Mouse (Mus musculus): ENCODE data around the gene Zfp398.
"Not testable (repeated sequence)": the region's sequence is repeated elsewhere in the genome, so short reads cannot be mapped to it uniquely, and the experiment has no call there.

Zfp398 gene

DNA sequence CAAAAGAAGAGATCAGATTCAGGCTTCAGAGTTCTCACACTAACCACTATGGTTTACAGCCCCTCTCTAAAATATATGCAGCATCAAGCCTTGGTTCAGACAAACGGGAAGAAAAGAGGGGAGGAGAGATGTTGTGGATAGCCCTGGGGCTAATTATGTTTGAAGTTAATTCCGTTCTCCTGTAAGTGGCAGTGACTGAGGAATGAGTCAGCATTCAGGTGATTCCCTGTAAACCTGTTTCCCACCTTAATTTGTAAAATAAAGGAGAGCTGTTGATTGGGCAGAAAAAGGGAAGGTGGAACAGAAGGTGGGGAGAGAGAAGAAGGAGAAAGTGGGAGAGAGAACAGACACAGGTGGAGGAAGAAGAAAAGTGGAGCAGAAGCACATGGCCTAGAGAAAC, 11.2 kb upstream of the Zfp398 start:
- no peak for DNase-seq (ENCODE audit: low read depth, low spot score)

GRCm38 (mm10) chr6:47827462-47827861, 8.0 kb upstream of the Zfp398 start:
- DNase-seq (ENCODE audit: low read depth, low spot score): no peak

- DNase-seq (ENCODE audit: low read depth, low spot score): no peak
These were observed 6.5 kb upstream of the Zfp398 start for GRCm38 (mm10) chr6:47828950-47829349.

DNA sequence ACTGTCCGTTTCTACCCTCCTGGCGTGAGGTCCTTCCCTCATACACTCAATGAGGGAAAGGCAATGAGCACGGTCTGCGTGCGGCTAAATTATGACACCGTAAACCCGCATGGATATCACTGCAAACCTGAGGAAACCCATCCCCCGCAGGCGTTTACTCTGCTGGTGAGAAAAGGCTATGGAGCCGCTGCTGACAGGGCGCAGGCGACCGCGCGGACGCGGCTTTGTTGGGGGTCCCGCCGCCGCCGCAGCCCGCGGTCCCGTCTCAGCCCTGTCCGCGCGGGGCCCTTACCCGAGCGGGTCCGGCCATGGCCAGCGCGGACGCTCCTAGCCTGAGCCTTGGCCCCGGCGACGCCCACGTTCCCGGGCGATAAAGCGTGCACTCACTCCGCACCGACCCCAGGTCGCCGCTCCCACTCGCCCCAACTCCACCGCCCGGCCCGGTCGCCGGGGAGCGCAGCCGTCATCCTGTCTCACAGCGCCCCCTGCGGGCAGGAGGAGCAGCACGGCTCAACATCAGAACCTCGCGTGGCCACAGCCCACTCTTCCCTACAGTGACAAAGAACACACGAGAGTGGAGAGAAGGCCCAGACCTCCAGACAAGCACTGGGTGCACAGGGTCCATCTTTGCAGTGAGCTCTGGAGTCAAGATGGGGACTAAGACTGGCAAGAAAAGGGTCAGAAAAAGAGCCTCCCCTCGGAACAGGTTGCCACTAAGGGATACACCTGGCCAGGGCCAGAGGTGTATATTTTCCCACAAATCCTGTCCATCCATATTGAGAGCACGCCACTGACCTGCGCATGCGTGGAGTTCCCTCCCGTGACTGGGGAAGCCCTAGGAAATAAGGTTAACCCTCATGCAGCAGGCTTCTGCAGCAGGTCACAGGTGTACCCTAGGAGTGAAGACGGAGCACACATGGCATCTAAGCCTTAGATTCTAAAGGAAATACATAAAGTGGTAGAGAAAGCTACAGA, 5.1 kb upstream of the Zfp398 start, which contains the start of gene Zfp786:
Zfp786 (minus strand) TSS at position 764 of the 975 bp plus-strand sequence.
- DNase-seq (ENCODE audit: low read depth, low spot score): peak; percentile 75

DNA sequence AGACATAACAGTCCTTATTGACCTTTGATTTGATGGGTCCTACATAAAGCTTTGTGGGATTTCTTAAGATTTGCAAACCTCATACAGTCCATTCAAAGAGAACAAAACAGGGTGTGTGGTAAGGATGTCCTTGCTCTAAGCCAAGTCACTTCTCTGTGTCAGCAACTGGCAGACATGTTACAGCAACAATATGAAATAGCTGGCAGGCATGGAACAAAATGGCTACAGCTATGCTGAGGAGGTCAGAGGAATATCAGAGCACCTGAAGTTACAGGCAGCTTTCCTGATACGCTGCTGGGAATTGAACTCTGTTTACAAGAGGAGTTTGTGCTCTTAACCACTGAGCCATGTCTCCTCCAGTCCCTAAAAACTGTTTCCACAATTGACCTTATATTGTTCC, 3.2 kb upstream of the Zfp398 start:
- no peak for DNase-seq (ENCODE audit: low read depth, low spot score)

GRCm38 (mm10) chr6:47835984-47836521, 592 bp downstream of the Zfp398 start:
- DNase-seq (ENCODE audit: low read depth, low spot score): peak; percentile 44

GRCm38 (mm10) chr6:47837630-47838029, 2.2 kb downstream of the Zfp398 start:
- DNase-seq (ENCODE audit: low read depth, low spot score): no peak

GRCm38 (mm10) chr6:47841077-47841476, 5.6 kb downstream of the Zfp398 start:
- DNase-seq (ENCODE audit: low read depth, low spot score): no peak

GRCm38 (mm10) chr6:47841831-47842230, 6.4 kb downstream of the Zfp398 start:
- DNase-seq (ENCODE audit: low read depth, low spot score): no peak

GRCm38 (mm10) chr6:47842337-47842736, 6.9 kb downstream of the Zfp398 start:
- no peak for DNase-seq (ENCODE audit: low read depth, low spot score)

- no peak for DNase-seq (ENCODE audit: low read depth, low spot score)
These were observed 10.3 kb downstream of the Zfp398 start for GRCm38 (mm10) chr6:47845779-47846178.

GRCm38 (mm10) chr6:47857241-47857640, 21.8 kb downstream of the Zfp398 start:
- no peak for DNase-seq (ENCODE audit: low read depth, low spot score)

GRCm38 (mm10) chr6:47857729-47858128, 22.3 kb downstream of the Zfp398 start:
- not testable (repeated sequence) for DNase-seq (ENCODE audit: low read depth, low spot score)

GRCm38 (mm10) chr6:47872266-47872665, 36.8 kb downstream of the Zfp398 start:
- DNase-seq (ENCODE audit: low read depth, low spot score): no peak

DNA sequence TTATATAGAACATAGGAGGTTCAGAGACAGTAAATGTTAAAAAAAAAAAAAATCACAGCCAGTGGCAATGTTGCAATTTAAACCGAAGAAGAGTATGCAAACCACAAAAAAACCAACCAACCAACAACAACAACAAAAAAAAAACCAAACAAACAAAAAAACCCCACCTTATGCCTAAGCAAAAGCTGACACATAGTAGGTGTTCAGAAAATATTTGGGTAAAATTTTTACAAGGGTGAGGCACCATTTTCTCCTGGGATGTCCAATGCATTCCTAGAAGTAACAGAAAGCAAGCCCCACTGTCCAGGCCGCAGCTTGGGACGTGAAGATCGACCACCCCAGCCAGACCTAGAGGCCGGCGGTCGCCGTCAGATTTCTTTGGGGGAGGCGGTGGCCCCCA, 41.6 kb downstream of the Zfp398 start, which contains the start of gene Zfp282:
Zfp282 (plus strand) TSS at position 147 of the 400 bp plus-strand sequence.
- DNase-seq (ENCODE audit: low read depth, low spot score): no peak

DNA sequence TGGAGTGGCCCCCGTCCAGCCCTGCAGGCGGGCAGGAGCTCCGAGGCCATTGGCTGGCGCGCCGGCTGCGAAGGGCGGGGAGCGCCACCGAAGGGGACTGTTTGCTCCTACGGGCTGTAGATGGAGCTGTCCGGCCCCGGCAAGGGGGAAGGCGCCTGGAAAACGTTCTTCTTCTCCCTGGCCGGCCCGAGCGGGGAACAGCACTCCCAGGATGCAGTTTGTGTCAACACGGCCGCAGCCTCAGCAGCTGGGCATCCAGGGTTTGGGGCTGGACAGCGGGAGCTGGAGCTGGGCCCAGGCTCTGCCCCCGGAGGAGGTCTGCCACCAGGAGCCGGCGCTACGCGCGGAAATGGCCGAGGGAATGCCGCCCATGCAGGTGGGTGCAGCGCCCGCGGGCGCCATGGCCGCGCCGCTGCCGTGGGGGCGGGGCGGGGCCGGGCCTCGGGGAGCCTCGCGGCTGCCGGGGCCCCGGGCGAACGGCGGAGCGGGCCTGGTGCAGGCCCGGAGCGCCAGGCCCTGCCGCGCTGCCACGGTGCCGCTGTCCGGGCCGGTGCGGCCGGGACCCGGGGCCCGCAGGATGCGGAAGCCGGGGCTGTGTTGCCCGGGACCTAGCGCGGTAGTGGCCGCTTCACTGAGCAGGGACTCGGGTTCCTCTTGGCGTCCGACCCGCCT, 42.1 kb downstream of the Zfp398 start:
- peak; percentile 79 for DNase-seq (ENCODE audit: low read depth, low spot score)

DNA sequence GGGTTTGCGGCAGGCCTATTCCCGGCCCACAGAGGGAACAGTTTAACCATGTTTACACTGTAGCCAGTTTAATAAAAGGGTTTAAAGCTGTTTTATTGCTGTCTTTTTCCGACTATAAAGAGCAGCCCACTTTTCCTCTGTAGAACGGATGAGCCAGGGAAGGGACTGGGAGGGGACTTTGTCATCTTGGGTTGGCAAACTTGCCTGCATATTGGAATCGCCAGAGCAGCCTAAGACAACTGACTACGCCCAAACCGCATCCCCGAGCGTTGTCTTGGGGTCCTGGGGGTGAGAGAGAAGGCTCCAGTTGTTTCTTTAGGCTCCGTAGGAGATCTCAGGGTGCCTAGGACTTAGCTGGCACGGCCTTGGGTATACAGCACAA, 42.7 kb downstream of the Zfp398 start:
- no peak for DNase-seq (ENCODE audit: low read depth, low spot score)

DNA sequence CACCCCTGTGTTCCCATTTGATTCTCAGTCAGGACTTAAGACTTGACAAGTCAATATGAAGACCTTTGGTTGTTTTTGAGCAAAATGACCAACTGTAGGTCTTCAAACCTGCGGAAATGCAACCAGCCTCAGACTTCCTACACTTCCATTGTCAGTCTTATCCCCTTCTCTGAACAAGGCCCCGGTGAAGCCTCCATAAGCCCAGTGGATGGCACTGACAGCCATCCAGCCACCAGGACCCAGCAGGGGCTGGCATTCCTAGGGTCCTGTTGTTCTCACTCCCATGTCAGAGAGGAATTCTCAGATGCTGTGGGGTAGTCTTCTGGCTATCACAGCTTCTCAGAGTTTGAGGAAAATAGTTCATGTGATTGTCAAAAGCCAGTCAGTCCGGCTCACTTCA, 43.1 kb downstream of the Zfp398 start:
- DNase-seq (ENCODE audit: low read depth, low spot score): no peak

GRCm38 (mm10) chr6:47879049-47879716, 43.7 kb downstream of the Zfp398 start:
- DNase-seq (ENCODE audit: low read depth, low spot score): no peak

- DNase-seq (ENCODE audit: low read depth, low spot score): no peak
These were observed 44.7 kb downstream of the Zfp398 start for GRCm38 (mm10) chr6:47880166-47880565.

DNA sequence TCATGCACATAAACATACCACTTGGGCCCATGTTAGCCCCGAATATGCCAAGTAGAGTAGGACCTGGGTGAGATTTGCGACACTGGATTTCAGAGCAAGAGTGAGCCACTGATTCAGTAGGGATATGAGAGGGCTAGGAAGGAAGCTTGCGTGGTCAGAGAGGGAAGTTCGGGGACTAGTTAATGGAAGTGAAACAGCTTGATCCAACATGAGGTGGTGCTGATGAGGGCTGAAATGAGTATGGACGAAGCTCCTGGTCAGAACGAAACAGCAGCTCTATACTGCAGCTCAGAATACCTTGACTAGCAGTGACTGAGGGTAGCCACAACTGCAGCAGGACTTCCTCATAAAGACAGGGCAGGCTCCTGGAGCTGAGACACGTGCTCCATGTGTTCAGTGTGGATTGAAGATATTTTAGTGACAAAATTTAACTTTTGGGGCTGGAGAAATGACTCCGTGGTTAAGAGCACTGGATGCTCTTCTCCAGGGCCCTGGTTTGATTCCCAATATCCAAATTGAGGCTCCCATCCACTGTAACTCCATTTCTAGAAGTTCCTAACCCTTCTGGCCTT, 53.4 kb downstream of the Zfp398 start:
- no peak for DNase-seq (ENCODE audit: low read depth, low spot score)

Measured in telencephalon, adult 2 months (tissue).